Mouse (Mus musculus) left cerebral cortex, postnatal 4 days (tissue): ENCODE measurements at regions not wholly inside any gene's neighbourhood (a gene's known extent, or its start where the extent isn't known, plus 50 kb on each side); places are given as distances from the start of the nearest gene placed in this dataset.

Experiments used
- DNase-seq: peaks from one replicate; pipeline ENCODE4 v3.0.0-alpha.2; 2022
- intact Hi-C: fragments of 180-260 bp; cut with DNase I; formaldehyde crosslinking; loops from one replicate; pipeline ENCODE4 v1.15.1; 2025

DNA sequence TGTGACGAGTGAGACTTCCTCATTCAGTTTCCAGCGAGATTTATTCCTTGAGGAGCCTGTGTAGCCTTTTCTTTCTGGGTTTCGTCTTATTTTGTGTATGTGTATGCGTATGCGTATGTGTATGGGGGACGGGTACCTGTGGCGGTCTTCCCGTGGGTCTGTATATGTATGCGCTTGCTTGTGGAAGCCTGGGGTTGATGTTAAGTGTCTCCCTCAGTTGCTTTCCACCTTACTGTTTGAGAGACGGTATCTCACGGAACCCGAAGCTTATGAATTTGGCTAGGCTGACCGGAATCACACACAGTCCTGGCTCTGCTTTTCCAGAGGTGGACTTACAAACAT lies 87.1 kb downstream of the Ankrd50 start:
- no peak for DNase-seq
- intact Hi-C loops, result no loop called here

DNA sequence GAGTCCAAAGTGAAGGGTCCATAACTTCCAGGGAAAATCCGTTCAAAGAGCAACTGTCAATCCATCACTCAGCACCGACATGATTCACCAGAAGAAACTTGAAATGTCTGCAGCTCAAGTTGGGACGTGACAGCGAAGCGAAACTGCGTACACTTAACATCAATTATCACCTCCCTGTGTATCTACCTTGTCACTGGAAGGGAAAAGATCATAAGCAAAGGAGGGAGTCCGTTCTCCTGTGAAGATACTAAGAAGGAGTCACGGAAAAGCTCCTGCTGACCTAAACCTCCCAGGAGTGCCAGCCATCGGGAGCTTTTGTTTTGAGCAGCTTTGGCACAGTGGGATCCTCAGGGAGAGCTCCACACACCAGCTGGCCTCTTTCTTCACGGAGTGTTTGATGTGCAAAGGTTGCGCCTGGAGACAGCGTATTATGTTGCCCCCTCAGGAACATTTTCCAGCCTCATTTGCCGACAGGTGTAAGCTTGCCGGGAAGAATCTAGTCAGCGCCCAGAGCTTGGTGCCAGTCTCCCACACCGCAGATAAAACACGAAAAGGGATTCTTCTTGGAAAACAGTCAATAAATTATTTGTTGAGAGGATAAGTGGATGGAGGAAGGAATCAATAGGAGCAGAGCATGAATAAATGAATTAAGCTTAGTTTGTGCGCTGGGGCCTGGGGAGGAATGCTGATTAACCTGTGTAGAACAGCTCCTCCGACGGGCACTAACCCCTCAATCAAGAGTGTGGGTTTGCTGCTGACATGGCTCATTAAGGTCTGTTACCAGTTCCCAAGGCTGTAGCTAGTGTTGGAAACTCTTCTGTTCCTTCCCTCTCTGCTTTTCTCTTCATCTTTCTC lies 87.7 kb downstream of the Ankrd50 start:
- peak; percentile 52 for DNase-seq
- intact Hi-C loops, result no loop called here

DNA sequence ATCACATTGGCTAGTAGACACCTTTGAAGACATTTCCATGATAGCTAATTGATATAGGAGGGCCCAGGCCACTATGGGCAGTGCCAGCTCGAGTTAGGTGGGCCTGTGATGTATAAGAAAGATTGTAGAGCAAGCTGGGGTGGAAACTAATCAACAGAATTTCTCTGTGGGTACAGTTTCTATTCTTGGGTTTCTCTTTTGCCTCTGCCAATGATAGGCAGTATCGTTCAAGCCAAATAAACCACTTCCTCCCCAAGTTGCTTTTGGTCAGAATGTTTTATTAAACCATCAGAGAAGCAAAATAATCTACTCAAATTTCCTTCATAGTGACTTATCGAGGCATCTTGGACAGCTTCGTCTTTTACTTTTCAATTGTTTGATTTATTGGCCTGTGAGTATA lies 90.3 kb downstream of the Ankrd50 start:
- no peak for DNase-seq
- intact Hi-C loops, result no loop called here

DNA sequence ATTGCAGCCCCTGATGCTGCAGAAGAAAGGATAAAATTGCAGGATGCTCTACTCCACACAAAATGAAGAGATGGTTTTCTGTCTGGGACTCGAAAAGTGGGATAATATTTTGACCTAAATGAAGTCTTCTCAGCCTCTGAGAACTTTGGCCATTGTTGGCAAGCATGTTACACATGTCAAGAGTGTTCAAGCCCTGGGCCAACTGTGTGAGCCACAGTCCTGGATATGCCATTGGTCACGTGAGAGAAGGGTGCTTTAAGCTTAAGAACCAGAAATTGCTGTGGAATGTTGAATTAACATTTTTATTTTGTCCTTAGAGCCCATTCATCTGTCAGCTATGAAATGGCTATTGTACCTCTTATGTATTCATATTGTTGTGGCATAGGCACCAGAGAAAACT lies 95.0 kb downstream of the Ankrd50 start:
- no peak for DNase-seq
- intact Hi-C loops, result no loop called here

DNA sequence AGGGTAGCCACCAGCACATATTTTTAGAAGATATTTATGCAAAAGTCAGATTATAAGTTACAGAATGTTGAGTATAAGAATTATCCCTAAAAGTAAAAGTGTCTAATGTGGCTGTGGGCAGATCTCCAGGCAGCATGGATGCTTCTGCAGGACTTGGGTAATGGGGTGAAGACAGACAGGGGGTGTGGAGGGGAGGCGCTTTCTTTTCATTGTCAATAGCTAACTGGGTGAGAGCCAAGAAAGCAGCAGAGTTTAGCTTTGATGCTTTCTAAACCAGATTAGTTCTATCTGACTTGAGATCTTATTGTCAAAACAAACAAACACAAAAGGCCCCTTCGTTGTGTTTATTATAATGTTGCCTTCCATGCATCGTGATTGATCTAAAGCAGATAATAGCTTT lies 95.7 kb downstream of the Ankrd50 start:
- intact Hi-C loops, result no loop called here
- peak; percentile 11 for DNase-seq

DNA sequence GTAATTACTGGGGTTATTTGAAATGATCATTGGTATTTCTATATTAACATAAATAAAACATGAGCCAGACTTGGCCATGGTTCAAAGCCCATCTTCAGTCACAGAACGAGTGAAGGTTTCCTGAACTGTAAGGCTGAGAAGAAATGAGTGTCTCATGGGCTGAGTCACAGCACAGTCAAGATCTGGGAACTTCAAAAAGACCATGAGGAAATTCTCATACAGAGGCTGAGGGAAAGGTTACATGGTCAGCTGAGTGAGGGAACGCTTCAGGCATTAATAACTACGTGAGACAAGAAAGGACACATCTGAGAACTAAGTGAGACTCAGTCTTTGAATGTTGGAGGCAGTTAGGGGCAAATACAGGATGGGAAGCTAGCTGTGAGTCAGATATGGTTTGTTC lies 101.9 kb downstream of the Ankrd50 start:
- no peak for DNase-seq
- intact Hi-C loops, result no loop called here

DNA sequence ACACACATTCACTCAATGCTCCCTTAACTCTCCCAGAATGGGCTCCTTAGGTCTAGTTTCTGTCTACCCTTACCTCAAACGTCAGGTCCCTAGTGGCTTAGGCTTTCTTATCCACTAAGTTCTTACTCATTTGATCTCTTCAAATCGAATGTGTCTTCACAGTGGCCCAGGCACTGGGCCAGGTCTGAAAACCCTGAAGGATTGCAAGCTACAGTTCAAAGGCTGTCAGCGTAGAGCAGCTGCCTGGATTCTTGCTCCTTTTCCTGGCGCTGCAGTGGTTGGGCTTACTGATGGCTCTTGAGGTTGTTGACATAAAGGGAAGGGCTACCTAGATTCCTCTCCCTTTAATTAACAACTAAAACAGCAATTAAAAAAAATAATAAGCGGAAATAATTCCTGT lies 103.0 kb downstream of the Ankrd50 start:
- intact Hi-C loops, result no loop called here
- peak; percentile 24 for DNase-seq

DNA sequence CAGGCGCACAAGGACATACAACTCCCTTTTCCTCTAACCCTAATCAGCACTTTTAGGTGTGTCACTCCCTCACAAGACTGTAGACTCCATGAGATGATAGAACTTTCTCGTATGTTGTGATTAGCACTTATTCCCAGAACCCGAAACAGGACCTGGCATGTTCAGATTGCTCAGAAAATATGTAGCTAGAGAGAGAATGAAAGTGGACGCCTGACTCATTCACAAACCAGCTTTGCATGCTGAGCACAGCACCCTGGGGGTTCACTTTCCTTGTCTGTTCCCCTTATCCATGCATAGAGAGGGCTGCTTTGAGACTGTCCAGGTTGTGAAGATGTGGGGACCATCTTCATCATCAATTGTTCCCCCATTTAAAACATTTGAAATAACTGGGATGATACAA lies 111.0 kb downstream of the Ankrd50 start:
- DNase-seq, result no peak
- intact Hi-C loops, result no loop called here

DNA sequence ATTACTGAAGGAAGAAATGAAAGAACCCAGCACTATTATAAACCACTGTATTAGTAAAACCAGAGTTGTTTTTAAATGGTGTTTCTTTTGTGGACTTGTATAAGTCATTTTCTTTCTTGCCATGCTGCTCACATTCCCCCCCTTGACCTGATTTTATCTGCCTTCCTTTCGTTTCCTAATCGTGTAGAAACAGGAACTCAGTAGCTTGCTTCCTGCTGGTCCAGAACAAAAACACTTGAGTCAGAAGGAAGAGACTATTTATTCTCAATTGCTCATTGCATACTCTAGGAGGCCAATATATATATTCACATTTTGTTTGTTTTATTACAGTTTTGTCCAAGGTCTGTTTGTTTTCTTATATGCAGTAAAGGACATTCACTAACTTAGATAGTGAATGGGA lies 112.9 kb downstream of the Ankrd50 start:
- intact Hi-C loops, result no loop called here
- DNase-seq, result no peak

DNA sequence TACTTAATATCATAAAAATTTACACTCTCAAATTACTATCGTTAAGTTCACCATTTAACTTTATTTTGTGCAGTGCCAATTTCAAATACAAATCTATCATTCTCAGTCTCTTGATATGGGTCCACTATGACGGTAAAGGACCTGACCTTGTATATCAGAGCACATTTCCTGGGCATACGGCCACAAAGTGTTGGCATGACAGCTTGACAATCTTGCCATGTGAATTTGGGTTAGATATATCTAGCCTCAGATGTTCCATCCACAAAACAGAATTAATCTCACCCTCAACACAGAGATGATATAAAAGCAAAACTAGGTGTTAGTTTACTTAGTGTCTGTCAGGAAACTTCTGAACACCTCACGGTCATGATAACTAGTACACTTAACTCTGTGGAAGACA lies 120.8 kb downstream of the Ankrd50 start:
- intact Hi-C loops, result no loop called here
- no peak for DNase-seq

DNA sequence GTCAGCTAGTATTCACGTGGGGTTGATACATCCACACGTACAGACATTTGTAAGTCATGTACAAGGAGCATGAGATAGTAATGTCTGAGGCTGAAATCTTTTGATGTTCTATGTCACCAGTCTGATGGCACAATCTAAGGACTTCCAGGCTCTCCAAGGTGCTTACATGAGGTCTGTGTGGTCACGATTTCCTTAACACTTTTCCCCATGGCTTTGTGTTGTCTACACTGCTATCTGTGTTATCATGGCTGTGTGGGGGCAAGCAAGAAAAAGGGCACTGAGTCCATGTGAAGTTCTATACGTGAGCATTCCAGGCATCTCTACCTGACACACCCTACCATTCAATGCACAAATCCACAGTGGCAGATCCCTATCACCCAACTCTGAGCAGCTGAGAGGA lies 123.2 kb downstream of the Ankrd50 start:
- intact Hi-C loops, result no loop called here
- DNase-seq, result no peak

DNA sequence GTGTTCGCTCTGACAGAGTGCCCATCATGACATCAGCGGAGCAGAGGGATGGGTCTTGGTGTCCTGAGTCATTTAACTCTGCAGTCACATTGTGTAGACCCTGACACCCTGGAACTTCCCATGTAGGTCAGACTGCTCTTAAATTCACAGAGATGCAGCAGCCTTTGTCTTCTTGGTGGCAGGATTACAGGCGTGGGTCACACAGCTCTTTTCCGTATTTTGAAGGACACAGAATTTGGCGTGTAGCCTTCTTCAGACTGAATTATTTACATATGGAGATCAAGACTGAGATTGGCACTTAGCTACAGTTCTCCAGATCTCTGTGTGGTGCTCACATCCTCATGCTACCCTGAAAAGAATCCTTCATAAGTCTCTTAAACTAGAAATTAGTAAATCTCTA lies 123.7 kb downstream of the Ankrd50 start:
- intact Hi-C loops, result no loop called here

DNA sequence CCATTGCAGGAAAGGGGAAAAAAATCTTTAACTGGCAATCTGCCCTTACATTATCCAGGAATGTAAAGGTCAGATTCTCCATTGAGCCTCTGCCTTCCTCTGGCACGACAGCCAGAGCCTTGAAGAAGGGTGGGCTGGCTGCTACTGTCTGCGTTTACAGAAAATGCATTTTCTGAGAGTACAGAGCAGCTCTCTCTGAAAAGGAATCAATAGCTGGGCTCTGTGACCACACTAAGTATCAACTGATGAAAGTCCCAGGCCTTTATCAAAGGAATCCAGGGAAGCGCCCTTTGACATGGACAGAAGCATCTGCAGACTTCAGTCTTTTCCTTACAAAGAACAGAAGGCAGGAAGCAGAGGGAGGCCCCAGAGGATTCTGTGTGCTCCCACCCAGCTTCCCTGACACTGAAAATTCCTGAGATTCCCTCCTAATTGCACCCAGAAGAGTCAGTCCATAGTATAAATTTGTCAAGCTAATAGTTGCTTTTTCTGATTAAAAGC lies 124.2 kb downstream of the Ankrd50 start:
- DNase-seq, result no peak
- intact Hi-C loops, result no loop called here

More for the DNA sequence above, 123.7 kb downstream of the Ankrd50 start:
- no peak for DNase-seq

DNA sequence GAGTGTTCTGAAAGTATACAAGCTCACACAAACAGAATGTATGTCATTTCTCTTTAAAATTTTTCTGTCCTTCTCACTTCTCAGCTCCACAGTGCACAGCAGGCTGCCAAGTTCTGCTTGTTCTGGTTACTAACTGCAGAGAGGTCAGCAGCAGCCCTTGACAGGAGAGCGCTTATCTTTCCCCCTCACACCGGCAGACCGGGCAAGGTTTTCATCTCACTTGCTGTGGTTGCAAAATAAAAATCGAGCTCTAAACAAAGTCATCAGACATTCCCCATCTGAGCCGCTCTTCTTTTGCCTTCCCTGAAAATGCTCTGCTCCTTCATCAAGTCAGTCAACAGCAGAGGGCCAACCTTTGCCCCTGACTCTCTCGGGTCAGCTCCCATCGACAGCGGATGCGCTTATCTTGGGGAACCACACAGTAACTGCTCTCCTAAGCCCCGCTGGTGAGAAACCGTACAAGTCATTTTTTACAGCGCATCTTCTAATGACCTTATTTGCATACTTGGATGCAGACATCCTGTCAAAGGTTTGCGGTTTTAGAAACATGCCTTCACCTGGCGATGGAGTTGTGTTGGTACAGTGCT lies 126.6 kb downstream of the Ankrd50 start:
- intact Hi-C loops, result no loop called here
- peak; percentile 4 for DNase-seq

DNA sequence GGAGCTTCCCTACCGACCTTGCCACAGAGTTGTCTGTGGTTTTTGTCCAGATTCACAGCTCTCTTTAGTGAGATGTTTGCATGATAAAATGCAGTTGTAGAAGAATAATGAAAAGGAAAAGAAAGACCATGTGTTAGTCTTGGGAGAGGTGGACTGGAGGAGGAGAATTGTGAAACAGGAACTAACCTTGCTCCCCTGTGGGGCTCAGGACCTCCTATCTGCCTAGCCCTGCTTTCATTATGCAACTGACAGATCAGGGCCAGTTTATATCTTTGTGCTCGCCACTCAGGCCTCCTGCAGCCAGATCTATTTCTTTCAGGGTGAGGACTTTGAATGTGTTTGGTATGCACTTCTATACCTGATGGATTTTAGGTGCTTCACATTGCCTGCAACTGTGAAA lies 140.4 kb downstream of the Ankrd50 start:
- intact Hi-C loops, result no loop called here

DNA sequence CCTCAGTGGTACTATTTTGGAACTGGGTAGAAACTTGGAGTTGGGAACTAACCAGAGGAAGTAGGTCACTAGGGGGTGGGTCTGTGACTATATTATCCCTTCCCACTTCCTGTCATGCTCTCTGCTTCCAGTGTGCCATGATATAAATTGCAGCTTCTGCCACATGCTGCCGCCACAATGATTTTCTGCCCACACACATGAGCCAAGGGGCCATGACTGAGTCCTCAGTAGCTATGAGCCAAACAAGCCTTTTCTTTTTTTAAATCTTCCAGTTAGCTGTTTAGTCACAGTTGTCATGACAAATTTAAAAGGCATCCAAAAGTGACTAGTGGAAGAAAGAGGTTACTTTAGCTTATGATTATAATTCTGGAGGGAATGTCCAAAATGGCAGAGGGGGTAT lies 143.0 kb downstream of the Ankrd50 start:
- intact Hi-C loops, result no loop called here
- DNase-seq, result no peak

More for the DNA sequence above, 140.4 kb downstream of the Ankrd50 start:
- DNase-seq, result no peak

DNA sequence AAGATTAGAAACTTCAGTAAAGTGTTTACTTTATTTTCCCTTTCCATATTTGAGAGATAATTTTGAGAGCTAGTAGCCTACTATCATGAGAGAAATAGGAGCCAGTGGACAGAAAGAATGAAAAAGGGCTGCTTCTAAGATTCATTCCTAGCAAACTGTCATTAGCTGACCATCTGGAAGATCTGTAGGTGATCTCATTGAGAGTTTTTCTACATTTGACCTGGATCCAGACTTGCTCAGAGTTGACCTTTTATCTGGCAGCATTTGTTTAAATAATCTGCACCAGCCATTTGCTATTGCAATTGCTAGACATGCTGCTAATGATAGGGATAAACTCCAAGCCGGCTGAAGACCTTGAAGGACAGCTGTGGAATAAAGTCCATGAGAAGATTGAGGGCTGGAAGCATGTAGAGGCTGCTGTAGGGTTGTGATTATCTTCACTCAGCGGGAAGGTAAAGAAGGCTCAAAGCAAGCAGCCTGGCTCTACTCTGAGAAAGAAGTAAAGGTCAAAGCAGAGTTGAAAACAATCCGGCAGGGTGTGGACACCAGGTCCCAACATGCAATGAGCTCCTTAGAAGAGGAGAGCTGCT lies 151.2 kb downstream of the Ankrd50 start:
- intact Hi-C loops, result no loop called here
- DNase-seq, result no peak

DNA sequence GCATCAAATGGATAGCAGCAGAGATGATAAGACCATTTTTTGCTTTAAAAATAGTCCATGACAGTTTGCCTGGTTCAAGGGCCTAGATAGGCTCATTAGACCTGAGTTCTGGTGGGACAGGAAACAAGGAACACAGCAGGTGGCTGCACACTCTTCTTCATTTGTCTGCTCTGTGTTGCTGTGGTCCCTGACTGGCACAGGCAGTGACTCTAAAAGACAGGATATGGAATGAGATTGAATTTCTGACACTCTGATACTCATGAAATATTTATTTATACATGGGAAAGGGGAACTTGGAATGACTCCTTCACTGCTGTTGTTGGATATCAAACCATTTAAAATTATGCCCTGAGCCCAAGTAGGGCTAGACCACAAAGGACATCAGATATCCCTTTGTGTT lies 153.5 kb downstream of the Ankrd50 start:
- no peak for DNase-seq
- intact Hi-C loops, result no loop called here

DNA sequence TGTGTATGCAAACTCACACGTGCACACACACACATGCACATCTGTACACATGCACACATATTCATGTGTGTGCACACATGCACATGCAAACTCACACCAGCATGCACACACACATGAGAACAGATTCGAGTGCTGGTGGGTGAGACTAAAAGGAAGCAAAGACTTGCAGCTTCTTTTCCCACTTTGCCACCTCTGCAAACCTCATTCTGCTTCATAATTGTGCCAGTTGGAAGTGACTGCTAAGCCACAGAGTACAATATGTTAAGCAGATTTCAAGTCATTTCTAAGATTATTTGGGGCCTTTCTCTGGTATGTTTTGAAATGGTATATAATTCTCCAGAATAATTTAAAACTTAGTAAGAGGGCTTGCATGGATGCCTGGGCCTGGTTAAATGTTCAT lies 157.4 kb downstream of the Ankrd50 start:
- intact Hi-C loops, result no loop called here
- no peak for DNase-seq

DNA sequence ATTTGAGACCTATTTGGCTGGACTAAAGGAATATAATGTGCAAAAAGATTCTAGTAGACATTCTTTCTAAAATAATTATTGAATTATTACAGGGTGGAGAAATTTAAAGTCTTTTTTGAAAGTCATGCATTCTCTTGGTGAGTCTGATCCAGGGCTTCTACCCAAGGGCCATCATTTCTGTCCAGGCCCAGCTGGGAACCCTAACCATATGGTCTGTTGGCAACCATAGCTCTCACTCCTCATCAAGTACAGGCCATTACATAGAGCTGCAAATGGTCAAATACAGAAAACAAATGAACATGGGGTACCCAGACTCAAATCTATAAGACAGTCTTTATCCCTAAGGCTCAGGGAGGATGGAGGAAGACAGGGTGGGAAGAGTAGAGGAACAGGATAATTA lies 158.4 kb downstream of the Ankrd50 start:
- peak; percentile 30 for DNase-seq
- intact Hi-C loops, result no loop called here

DNA sequence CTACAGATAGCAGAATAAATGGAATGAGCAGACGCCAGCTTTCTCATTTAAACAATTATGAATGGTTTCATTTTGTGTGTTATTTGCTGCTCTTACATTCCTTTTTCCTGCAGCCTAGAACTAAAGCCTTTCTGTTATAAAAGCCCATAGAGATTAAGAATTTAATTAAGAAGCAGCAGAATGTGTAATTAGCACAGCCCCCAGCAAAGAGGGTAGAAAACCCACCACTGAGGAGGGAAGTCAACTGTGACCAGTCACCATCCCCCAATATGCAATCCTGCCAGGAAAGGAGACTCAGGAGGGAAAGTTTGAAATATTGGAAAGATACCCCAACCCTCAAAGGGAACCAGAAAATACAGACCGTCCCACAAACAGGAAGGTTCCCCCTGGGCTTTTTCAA lies 160.0 kb downstream of the Ankrd50 start:
- no peak for DNase-seq
- intact Hi-C loops, result no loop called here

DNA sequence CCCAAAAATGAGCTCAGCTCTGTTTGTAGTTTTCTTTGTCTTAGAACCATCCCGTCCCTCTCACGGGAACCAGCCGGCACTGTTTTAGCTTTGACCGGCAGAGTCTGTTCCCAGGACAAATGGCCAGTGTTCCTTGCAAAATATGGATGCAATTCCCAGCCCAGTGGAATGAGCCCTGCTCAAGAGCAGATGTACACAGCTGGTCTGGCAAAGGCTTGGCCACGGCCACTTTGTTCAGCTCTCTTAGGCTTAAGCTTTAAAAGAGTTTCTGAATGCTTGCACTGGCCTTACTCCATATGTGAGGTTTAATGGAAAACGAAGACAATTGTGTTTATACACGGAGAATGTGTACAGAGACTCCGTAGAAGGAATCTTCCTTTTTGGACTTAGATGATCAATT lies 162.2 kb downstream of the Ankrd50 start:
- no peak for DNase-seq
- intact Hi-C loops, result no loop called here
